ENCODE assay signal across 1 mouse cellular context in genomic region chr3:96093509-96093908, GRCm38 (mm10).
TF ChIP-seq lines count a peak whose summit lies in the region.

No protein-coding gene starts in this region.

TF ChIP-seq in MEL, 35 proteins besides CTCF, POLR2A, EP300 and RAD21 (continued from another document):
- TF ChIP-seq ETS1 (IDR thresholded peaks at IDR 0.05; ENCODE audit: low read depth, low read length) (peak; percentile 20; the same call in 1 of the 2 replicates), USF2 (IDR thresholded peaks at IDR 0.05; ENCODE audit: borderline replicate concordance in 1 of 2, insufficient read depth in 1 of 2, low read depth in 1 of 2, low read length in 2 of 2) (no peak), MAX (IDR thresholded peaks at IDR 0.05; ENCODE audit: low read length) (peak; percentile 6; the same call in 1 of the 2 replicates), TBP (IDR thresholded peaks at IDR 0.05; ENCODE audit: low read depth, low read length) (no peak)
